Mouse (Mus musculus): ENCODE results near the gene Uso1. TPM values are rescaled to one million over a fixed set of nuclear protein-coding genes. Genes with fewer than 3 reads are reported as not detected.

Gene Uso1
- 28.4 and 29.1 TPM in 2 replicates for polyA plus RNA-seq (2015; fragmentation: Nextera tagmentation; extraction: Ambion mirVana)

DNA sequence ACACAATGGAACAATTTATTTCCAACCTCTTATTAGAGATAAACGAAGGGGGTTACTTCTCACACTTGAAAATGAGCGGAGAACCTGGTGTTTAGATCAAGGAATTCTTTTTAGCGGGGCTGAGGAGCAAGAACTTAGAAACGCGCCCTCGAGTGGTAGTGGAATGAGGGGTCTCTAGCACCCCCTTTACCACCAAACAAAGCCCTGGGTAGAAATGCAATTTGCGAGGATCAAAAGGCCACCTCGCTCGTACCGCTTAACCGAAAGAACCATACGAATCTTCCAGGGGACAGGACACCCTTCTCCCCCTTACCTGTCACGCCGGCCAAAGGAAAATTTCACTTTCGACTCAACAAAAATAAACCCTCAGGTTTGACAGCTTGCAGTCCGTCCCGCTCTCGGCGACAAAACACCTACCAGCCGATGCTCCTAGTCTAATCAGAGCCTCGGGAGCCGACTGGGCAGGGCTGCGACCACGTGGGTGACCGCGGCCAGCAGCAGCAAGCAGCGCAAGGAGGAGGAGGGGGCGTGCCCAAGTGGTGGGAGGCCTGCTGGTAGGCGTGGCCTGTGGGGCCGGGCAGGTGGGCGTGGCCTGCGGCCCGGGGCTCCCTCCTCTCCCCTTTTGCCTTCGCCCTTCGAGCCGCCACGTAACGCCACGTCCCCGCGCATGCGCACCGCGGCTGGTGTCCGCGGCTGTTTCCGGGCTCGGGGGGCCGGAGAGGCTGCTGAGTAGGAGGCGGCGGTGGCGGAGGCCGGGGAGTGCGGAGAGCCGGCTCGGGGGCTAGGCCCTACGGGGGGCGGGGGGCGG lies at the start of gene Uso1:
Gene Uso1, plus strand, starts transcription at position 700 of the 808 bp plus-strand sequence.
- Histone ChIP-seq H3K36me3 (no peaks in the 10 kb centered on the region), H3K4me2 (peak within 1 kb of the TSS; percentile 78), H3K27me3 (no peaks in the 10 kb centered on the region), H3K27ac (peak within 1 kb of the TSS; percentile 85), H3K4me3 (peak within 1 kb of the TSS; percentile 98), H3K9ac (peak within 1 kb of the TSS; percentile 93), H3K4me1 (replicated peaks) (peaks cover 24% of the 10 kb centered on the region), H3K9me3 (replicated peaks) (no peaks in the 10 kb centered on the region)
- WGBS = 1% methylated on average over 47 of the region's 59 CpGs
- ATAC-seq (replicated peaks; ENCODE audit: insufficient number of reproducible peaks, insufficient read depth, low FRiP score, low read depth) = peak; percentile 96

DNA sequence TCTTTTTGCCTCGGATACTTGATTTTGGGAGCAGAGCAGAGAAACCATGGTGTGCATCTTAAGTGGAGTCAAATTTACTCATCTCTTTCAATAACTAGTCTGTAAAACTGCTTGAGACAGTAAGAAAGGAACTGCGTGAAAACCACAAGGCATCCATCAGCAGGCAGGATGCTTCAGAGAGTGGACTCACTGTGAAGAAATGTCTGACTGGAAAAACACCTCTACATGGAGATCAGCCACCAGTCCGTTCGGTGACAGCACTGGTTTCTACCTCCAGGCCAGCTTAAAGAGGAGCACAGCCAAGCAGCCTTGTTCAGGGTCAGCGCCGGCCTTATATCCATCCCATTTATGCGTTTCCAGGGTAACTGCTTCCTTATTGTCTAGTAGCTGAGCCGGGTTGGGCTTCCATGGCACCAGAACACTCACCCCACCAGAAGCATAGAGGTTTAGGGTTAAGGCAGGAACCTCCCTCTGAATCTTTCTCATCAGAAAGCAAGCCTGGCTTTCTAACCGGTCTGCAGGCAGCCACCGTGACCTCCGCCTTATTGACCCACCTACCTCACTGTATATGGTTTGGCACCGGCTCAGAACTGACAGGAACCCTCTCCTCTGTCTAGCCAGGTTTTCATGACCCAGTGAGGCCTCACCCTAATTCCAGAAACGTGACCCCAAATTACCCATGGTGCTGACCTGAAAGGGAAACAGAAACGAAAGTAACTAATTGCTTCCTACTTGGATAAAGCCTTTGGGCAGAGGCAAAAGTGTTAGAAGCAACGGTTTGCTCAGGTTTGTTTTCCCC lies 44.3 kb upstream of the Uso1 start:
- H3K27me3 ChIP-seq = no peaks in the 10 kb centered on the region
- ATAC-seq (replicated peaks; ENCODE audit: insufficient number of reproducible peaks, insufficient read depth, low FRiP score, low read depth) = no peak
- no peak overlapping the region for H3K9ac ChIP-seq
- no peaks in the 10 kb centered on the region for H3K4me1 ChIP-seq (replicated peaks)
- H3K9me3 ChIP-seq (replicated peaks) = no peaks in the 10 kb centered on the region
- no peak overlapping the region for H3K27ac ChIP-seq
- peak overlapping the region; percentile 15; the same call in 1 of the 2 replicates for H3K4me2 ChIP-seq
- WGBS = 68% methylated on average over 15 of the region's 15 CpGs
- no peak overlapping the region for H3K4me3 ChIP-seq
- H3K36me3 ChIP-seq = no peaks in the 10 kb centered on the region

DNA sequence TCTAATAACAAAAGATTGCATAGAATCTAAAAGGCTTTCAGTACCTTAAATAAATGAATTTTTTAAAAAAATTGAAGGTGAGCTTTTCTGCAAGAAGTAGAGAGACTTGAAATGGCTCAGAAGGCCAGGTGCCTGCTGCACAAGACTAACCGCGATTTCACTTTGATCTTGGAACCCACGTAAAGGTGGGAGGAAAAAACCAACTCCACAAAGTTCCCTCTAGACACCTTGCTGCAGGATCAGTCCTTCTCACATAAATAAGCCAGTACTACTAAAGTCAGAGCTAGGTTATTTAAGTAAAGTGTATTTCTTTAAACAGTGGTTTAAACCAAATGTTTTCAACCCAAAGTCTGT lies 43.7 kb upstream of the Uso1 start:
- Histone ChIP-seq H3K9ac (no peak overlapping the region), H3K4me1 (replicated peaks) (no peaks in the 10 kb centered on the region), H3K4me2 (no peak overlapping the region), H3K4me3 (no peak overlapping the region), H3K27ac (no peak overlapping the region), H3K9me3 (replicated peaks) (no peaks in the 10 kb centered on the region), H3K36me3 (no peaks in the 10 kb centered on the region), H3K27me3 (no peaks in the 10 kb centered on the region)
- ATAC-seq (replicated peaks; ENCODE audit: insufficient number of reproducible peaks, insufficient read depth, low FRiP score, low read depth) = no peak
- WGBS = 81% methylated on average over 3 of the region's 3 CpGs

DNA sequence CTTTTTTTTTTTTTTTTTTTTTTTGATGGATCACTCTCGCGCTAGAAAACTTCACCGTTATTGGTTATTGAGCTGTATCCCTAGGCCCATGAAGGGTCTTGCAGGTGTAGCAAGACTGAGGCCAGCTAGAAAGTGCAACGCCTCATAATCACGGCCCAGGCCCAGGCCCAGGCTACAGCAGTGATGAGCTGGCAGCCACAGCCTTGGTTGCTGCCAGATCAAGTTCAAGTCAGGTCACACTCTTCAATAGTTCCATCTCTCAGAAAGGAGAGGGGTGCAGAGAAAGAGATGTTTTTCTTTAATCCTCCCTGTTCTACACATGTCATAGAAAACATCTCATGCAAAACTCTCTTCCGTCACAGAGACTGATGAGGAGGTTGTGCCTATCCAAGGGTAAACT lies 41.0 kb upstream of the Uso1 start:
- no peak for ATAC-seq (replicated peaks; ENCODE audit: insufficient number of reproducible peaks, insufficient read depth, low FRiP score, low read depth)

DNA sequence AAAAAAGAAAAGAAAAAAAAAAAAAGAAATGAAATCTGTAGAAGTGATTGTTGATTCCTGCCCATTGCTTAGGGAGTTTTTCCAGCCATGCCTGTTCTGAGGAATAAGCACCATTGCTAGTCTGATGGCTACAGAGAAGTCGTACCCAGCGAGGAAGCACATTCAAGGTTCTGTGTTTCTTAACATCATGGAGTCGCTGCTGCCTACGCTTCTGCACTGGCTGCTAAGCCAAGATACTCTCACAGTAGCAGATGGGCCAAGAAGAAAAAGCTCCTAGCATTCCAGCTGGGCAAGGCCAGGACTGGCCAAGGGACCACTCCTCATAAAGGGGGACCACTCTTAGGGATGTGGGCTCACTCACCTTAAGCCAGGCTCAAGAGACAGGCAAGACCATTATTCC lies 40.0 kb upstream of the Uso1 start:
- no peaks in the 10 kb centered on the region for H3K36me3 ChIP-seq
- no peak overlapping the region for H3K27ac ChIP-seq
- WGBS = 89% methylated on average over 4 of the region's 4 CpGs
- H3K9me3 ChIP-seq (replicated peaks) = no peaks in the 10 kb centered on the region
- peaks cover 2% of the 10 kb centered on the region; the same call in 1 of the 2 replicates for H3K4me1 ChIP-seq (replicated peaks)
- no peaks in the 10 kb centered on the region for H3K27me3 ChIP-seq
- H3K4me3 ChIP-seq = no peak overlapping the region
- H3K4me2 ChIP-seq = no peak overlapping the region
- ATAC-seq (replicated peaks; ENCODE audit: insufficient number of reproducible peaks, insufficient read depth, low FRiP score, low read depth) = no peak
- H3K9ac ChIP-seq = no peak overlapping the region

More for the DNA sequence above, 41.0 kb upstream of the Uso1 start:
- no peaks in the 10 kb centered on the region for H3K36me3 ChIP-seq
- no peak overlapping the region for H3K27ac ChIP-seq
- H3K4me3 ChIP-seq = no peak overlapping the region
- no peaks in the 10 kb centered on the region for H3K4me1 ChIP-seq (replicated peaks)
- 84% methylated on average over 6 of the region's 6 CpGs for WGBS
- H3K9me3 ChIP-seq (replicated peaks) = no peaks in the 10 kb centered on the region
- H3K27me3 ChIP-seq = no peaks in the 10 kb centered on the region
- H3K9ac ChIP-seq = no peak overlapping the region
- no peak overlapping the region for H3K4me2 ChIP-seq

DNA sequence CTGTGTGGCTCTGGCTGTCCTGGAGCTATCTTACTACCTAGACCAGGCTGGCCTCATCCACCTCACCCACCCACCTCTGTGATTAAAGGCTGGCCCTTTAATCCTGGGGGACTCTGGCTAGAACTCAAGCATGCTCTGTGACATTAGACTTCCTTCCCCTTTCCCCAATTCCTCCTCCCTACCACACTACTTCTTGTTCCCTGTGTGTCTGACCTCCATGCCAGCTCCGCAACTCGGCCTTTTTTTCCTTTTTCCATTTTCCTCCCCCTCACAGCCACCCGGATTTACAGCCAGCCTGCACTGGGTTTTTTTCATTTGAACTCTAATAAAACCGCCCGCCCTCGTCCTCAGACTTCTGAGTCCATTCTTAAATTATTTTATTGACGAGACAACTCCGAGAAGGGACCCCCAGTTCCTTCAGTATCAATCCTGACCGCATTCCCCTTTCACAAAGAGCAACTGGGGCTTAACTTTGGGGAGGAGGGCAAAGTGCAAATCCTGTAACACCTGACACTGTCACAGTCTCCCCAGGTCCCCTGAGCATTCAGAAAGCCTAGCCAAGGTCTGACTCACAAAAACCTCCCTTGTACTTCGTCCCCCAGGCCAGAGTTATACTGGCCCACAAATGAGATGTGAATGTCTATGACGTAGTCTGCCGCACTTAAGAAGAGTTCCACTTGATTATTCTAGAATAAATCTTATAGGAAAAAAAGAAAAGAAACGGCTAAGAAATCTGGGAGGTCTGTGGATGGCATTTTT lies 39.2 kb upstream of the Uso1 start:
- H3K4me3 ChIP-seq = no peak overlapping the region
- H3K9ac ChIP-seq = no peak overlapping the region
- H3K4me2 ChIP-seq = no peak overlapping the region
- peaks cover 9% of the 10 kb centered on the region for H3K4me1 ChIP-seq (replicated peaks)
- ATAC-seq (replicated peaks; ENCODE audit: insufficient number of reproducible peaks, insufficient read depth, low FRiP score, low read depth) = no peak
- WGBS = 61% methylated on average over 13 of the region's 13 CpGs
- no peaks in the 10 kb centered on the region for H3K36me3 ChIP-seq
- H3K27ac ChIP-seq = no peak overlapping the region
- H3K9me3 ChIP-seq (replicated peaks) = no peaks in the 10 kb centered on the region
- H3K27me3 ChIP-seq = no peaks in the 10 kb centered on the region

DNA sequence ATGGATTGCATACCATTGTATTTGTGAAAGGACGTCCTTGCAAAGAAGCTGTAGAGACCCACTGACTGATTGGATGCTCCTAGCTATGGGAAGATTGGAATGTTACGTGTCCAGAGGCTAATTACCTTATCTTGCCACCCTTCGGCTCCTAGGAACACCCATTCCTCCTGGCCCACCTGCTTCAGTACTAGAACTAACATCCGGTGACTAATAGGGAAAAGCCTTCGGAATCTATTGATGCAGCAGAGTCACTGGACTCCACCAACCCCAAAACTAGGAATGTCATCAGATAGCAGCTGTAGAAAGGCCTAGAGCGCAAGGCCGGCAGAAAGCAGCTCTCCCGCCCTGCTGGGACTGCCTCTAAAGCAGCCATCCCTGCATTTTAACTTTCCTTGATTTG lies 36.1 kb upstream of the Uso1 start:
- no peaks in the 10 kb centered on the region for H3K9me3 ChIP-seq (replicated peaks)
- H3K4me3 ChIP-seq = no peak overlapping the region
- H3K27me3 ChIP-seq = no peaks in the 10 kb centered on the region
- no peaks in the 10 kb centered on the region for H3K36me3 ChIP-seq
- no peak overlapping the region for H3K4me2 ChIP-seq
- peaks cover 20% of the 10 kb centered on the region for H3K4me1 ChIP-seq (replicated peaks)
- no peak overlapping the region for H3K9ac ChIP-seq
- WGBS = 76% methylated on average over 8 of the region's 8 CpGs
- no peak for ATAC-seq (replicated peaks; ENCODE audit: insufficient number of reproducible peaks, insufficient read depth, low FRiP score, low read depth)
- H3K27ac ChIP-seq = no peak overlapping the region

DNA sequence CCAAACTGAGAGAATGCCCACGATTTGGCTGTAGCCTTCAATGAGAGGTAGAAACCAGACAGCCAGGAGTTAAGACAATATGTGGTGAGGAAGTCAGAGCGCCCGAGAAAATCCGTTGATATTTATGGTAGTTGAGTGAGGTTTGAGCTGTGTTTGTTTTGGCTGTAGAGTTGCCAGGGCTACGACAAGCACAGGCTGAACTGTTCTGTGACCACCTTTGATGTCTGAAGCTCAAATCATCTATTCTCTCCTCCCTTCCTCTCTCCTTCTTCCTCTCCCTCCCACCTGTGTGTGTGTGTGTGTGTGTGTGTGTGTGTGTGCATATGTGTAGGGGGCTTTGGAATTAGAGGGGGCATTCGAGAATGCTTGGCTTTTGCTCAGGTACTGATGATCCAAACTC lies 34.7 kb upstream of the Uso1 start:
- Histone ChIP-seq H3K4me2 (0 out of 2 replicates have a peak overlapping the region, but pooled peaks have one; percentile 15), H3K27me3 (no peaks in the 10 kb centered on the region), H3K27ac (no peak overlapping the region), H3K4me1 (replicated peaks) (peaks cover 22% of the 10 kb centered on the region), H3K4me3 (no peak overlapping the region), H3K9ac (no peak overlapping the region), H3K36me3 (no peaks in the 10 kb centered on the region), H3K9me3 (replicated peaks) (no peaks in the 10 kb centered on the region)
- ATAC-seq (replicated peaks; ENCODE audit: insufficient number of reproducible peaks, insufficient read depth, low FRiP score, low read depth) = no peak
- 26% methylated on average over 6 of the region's 6 CpGs for WGBS

DNA sequence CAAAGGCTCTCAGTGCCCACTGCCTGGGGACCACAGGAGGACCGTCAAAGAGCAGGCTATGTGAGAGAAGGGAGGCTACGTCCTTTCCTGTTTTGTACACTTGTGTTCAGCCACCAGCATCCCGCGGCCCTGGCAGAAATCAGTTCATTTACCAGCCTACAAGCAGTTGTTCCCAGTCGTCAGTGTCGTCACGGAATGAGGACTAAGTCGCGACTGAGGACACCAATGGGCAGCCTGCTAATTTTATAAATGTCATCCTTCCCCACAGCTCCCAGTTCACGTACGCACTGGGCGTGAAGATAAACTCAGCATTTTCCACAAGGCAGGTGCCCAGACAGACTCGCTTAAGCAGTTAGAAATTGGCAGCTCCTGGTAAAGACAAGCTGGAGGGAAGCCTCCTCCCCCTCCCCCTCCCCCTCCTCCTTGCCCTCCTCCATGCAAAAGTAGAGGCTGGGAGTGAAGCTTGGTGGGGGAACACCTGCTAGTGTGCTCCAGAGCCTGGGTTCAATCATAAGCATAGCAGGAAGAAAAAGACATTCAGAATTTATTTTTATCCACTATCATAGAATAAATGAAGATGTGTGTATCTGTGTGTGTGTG lies 33.8 kb upstream of the Uso1 start:
- Histone ChIP-seq H3K4me3 (no peak overlapping the region), H3K36me3 (no peaks in the 10 kb centered on the region), H3K4me1 (replicated peaks) (peaks cover 22% of the 10 kb centered on the region), H3K9ac (no peak overlapping the region), H3K27me3 (no peaks in the 10 kb centered on the region), H3K27ac (no peak overlapping the region), H3K4me2 (peak overlapping the region; percentile 23; the same call in 1 of the 2 replicates), H3K9me3 (replicated peaks) (no peaks in the 10 kb centered on the region)
- 52% methylated on average over 13 of the region's 13 CpGs for WGBS
- ATAC-seq (replicated peaks; ENCODE audit: insufficient number of reproducible peaks, insufficient read depth, low FRiP score, low read depth) = no peak

DNA sequence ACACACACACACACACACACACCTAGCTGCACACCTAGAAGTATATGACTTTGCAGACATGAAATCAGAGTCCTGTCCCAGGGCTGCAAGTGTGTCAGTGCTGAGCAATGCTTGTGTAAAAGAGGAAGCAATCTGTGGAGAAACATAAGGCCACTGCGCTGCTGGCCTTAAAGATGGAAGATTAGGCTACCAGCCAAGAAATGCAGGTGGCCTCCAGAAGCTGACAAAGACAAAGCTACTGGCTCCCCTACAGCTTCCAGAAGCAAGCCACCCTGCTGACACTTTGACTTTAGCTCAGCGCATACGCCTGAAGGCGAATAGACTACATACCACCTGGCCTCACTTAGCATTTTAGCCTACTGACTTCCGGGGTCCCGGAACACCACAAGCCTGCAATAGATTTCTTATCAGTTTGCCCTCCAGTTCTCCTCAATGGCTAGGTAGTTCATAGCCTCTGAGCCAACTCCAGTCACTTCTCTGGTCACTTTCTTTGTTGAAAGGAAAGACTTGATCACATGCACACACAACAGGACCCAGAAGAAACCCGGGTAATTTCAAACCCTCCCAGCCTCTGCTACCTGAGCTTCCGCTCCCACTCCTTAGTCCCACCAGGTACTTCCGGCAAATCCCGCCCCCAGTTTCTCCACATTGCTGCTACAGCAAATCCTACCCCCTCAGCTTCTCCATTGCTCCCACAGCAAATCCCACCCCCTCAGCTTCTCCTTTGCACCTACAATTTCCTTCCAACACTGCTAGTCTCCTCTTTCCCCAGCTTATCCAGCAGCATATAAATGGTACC lies 31.2 kb upstream of the Uso1 start:
- Histone ChIP-seq H3K36me3 (no peaks in the 10 kb centered on the region), H3K4me3 (no peak overlapping the region), H3K27ac (no peak overlapping the region), H3K4me1 (replicated peaks) (peaks cover 22% of the 10 kb centered on the region), H3K27me3 (no peaks in the 10 kb centered on the region), H3K4me2 (no peak overlapping the region), H3K9me3 (replicated peaks) (no peaks in the 10 kb centered on the region), H3K9ac (no peak overlapping the region)
- ATAC-seq (replicated peaks; ENCODE audit: insufficient number of reproducible peaks, insufficient read depth, low FRiP score, low read depth) = no peak; the same call in 1 of the 2 replicates
- WGBS = 38% methylated on average over 10 of the region's 10 CpGs
